Mouse (Mus musculus) cortical plate, adult 2 months (tissue): ENCODE measurements around the gene Eno3.

Source experiments
- CTCF ChIP-seq: fragments of 200-500 bp; IDR thresholded peaks from 2 replicates; pipeline ENCODE4 v1.5.1; 2011; ENCODE audit warnings: mild to moderate bottlenecking, control low read depth, low read length; ENCODE audit not compliant: insufficient read depth; ENCODE audit errors: extremely low read depth
- POLR2A ChIP-seq: fragments of 200-500 bp; IDR thresholded peaks from 2 replicates; pipeline ENCODE4 v1.6.1; 2011; ENCODE audit warnings: mild to moderate bottlenecking, low read length, control low read depth; ENCODE audit not compliant: insufficient read depth; ENCODE audit errors: extremely low read depth

DNA sequence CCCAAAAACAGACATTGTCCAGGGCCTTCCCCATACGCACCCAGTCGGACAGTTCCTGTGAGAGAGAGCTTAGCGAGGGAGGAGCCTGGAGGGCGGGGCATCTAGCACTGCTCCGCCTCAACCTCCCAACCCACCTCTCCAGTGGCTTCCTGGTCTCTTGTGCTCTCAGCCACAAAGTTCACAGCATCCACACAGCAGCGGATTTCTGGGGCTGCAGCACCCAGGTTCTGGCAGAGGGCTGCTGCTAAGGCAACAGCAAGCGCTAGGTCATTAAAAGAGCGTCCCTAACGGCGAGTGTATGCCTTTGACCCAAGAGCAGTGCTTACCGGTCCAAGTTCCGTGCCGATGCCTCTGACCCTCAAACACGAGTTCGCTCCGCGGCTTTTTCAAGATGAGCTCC lies 41.9 kb upstream of the Eno3 start:
- TF ChIP-seq CTCF (no peak), POLR2A (0 out of 2 replicates have a peak, but pooled peaks have one; percentile 5)
